Mouse (Mus musculus): Measurements from ENCODE around the gene Irak4. TPM values are rescaled to one million over a fixed set of nuclear protein-coding genes. Genes with fewer than 3 reads are reported as not detected.

Irak4 gene
- polyA plus RNA-seq, 1 experiment, result 2.4 TPM

GRCm38 (mm10) chr15:94532306-94532705 is 11.1 kb upstream of the Irak4 start:
- no peak overlapping the region for H3K9ac ChIP-seq (ENCODE audit: low read depth, poor library complexity, severe bottlenecking)
- H3K27ac ChIP-seq (ENCODE audit: insufficient read depth, low read length), result no peak overlapping the region
- H3K27me3 ChIP-seq (ENCODE audit: control insufficient read depth, insufficient read depth, low read length, poor library complexity, severe bottlenecking), result no peaks in the 10 kb centered on the region
- no peaks in the 10 kb centered on the region; the same call in 1 of the 2 replicates for H3K36me3 ChIP-seq (ENCODE audit: control insufficient read depth, insufficient read depth, low read length, poor library complexity, severe bottlenecking)
- no peak overlapping the region for H3K4me3 ChIP-seq (ENCODE audit: low read depth, low read length)
- TF ChIP-seq POLR2A (IDR thresholded peaks at IDR 0.05; ENCODE audit: insufficient read depth, low read length), result no peak
- no peaks in the 10 kb centered on the region for H3K4me1 ChIP-seq (ENCODE audit: control insufficient read depth, insufficient read depth, low read length)
- H3K9me3 ChIP-seq (replicated peaks; ENCODE audit: control insufficient read depth, insufficient read depth, low read length, poor library complexity, severe bottlenecking), result no peaks in the 10 kb centered on the region

- Histone ChIP-seq H3K27me3 (ENCODE audit: control insufficient read depth, insufficient read depth, low read length, poor library complexity, severe bottlenecking) (no peaks in the 10 kb centered on the region), H3K4me1 (ENCODE audit: control insufficient read depth, insufficient read depth, low read length) (no peaks in the 10 kb centered on the region), H3K9me3 (replicated peaks; ENCODE audit: control insufficient read depth, insufficient read depth, low read length, poor library complexity, severe bottlenecking) (no peaks in the 10 kb centered on the region), H3K9ac (ENCODE audit: low read depth, poor library complexity, severe bottlenecking) (no peak overlapping the region), H3K4me3 (ENCODE audit: low read depth, low read length) (no peak overlapping the region), H3K27ac (ENCODE audit: insufficient read depth, low read length) (no peak overlapping the region), H3K36me3 (ENCODE audit: control insufficient read depth, insufficient read depth, low read length, poor library complexity, severe bottlenecking) (no peaks in the 10 kb centered on the region; the same call in 1 of the 2 replicates)
- TF ChIP-seq POLR2A (IDR thresholded peaks at IDR 0.05; ENCODE audit: insufficient read depth, low read length) (no peak), CTCF (IDR thresholded peaks at IDR 0.05; ENCODE audit: low read depth, low read length) (no peak)
Measured at GRCm38 (mm10) chr15:94532956-94533355, 10.5 kb upstream of the Irak4 start.

- TF ChIP-seq EP300 (IDR thresholded peaks at IDR 0.05; ENCODE audit: insufficient read depth, low read depth, low read length) (no peak), POLR2A (IDR thresholded peaks at IDR 0.05; ENCODE audit: insufficient read depth, low read length) (no peak)
- H3K9ac ChIP-seq (ENCODE audit: low read depth, poor library complexity, severe bottlenecking), result no peak overlapping the region
Measured at GRCm38 (mm10) chr15:94535521-94535920, 7.9 kb upstream of the Irak4 start.

GRCm38 (mm10) chr15:94539296-94539695 is 4.1 kb upstream of the Irak4 start:
- Histone ChIP-seq H3K9me3 (replicated peaks; ENCODE audit: control insufficient read depth, insufficient read depth, low read length, poor library complexity, severe bottlenecking) (no peaks in the 10 kb centered on the region), H3K27ac (ENCODE audit: insufficient read depth, low read length) (no peak overlapping the region)

More at GRCm38 (mm10) chr15:94535521-94535920, 7.9 kb upstream of the Irak4 start:
- Histone ChIP-seq H3K27me3 (ENCODE audit: control insufficient read depth, insufficient read depth, low read length, poor library complexity, severe bottlenecking) (no peaks in the 10 kb centered on the region), H3K36me3 (ENCODE audit: control insufficient read depth, insufficient read depth, low read length, poor library complexity, severe bottlenecking) (no peaks in the 10 kb centered on the region; the same call in 1 of the 2 replicates), H3K4me1 (ENCODE audit: control insufficient read depth, insufficient read depth, low read length) (no peaks in the 10 kb centered on the region), H3K27ac (ENCODE audit: insufficient read depth, low read length) (no peak overlapping the region), H3K4me3 (ENCODE audit: low read depth, low read length) (no peak overlapping the region), H3K9me3 (replicated peaks; ENCODE audit: control insufficient read depth, insufficient read depth, low read length, poor library complexity, severe bottlenecking) (no peaks in the 10 kb centered on the region)

DNA sequence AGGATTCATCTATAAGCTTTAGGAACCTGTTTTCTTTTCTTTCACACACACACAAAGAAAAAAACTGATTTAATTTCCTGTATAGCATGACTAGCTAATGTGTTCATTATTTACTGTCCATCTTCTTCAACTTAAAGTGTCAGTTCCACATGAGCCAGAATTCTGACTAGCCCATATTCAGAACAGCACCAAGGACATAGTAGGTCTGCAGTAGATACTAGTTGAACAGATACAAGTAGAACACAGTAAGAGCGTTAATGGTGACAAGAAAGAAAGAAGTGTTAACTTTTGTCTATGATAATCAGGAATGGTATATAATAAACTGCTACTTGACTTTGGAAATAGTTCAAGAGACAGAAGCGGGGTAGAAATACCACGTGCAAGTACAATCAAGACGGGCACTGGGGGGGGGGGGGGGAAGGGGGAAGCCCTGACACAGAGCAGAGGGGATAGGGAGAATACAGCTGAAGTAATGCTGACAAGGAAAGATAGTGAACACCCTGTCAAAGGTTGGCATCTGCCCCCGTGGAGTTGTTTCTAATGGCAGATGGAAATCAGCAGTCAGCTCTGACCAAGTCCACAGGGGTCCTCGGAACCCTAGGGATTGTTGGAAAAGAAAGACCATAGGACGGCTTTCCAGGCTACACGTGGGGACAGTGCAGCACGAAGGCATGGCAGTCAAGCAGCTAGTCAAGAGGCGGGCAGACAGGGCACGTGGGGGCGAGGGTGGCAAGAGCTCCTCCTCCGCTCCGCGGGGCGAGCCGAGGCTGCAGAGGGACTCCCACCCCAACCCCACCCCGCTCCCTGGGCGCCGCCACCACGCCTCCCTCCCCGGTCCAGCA is 655 bp upstream of the Irak4 start:
- Histone ChIP-seq H3K4me3 (ENCODE audit: low read depth, low read length) (peak overlapping the region; percentile 32), H3K9me3 (replicated peaks; ENCODE audit: control insufficient read depth, insufficient read depth, low read length, poor library complexity, severe bottlenecking) (no peaks in the 10 kb centered on the region), H3K27me3 (ENCODE audit: control insufficient read depth, insufficient read depth, low read length, poor library complexity, severe bottlenecking) (no peaks in the 10 kb centered on the region), H3K9ac (ENCODE audit: low read depth, poor library complexity, severe bottlenecking) (peak overlapping the region; percentile 44), H3K4me1 (ENCODE audit: control insufficient read depth, insufficient read depth, low read length) (no peaks in the 10 kb centered on the region), H3K27ac (ENCODE audit: insufficient read depth, low read length) (no peak overlapping the region), H3K36me3 (ENCODE audit: control insufficient read depth, insufficient read depth, low read length, poor library complexity, severe bottlenecking) (no peaks in the 10 kb centered on the region)
- TF ChIP-seq POLR2A (IDR thresholded peaks at IDR 0.05; ENCODE audit: insufficient read depth, low read length) (no peak), CTCF (IDR thresholded peaks at IDR 0.05; ENCODE audit: low read depth, low read length) (no peak), EP300 (IDR thresholded peaks at IDR 0.05; ENCODE audit: insufficient read depth, low read depth, low read length) (no peak)

More at GRCm38 (mm10) chr15:94539296-94539695, 4.1 kb upstream of the Irak4 start:
- Histone ChIP-seq H3K27me3 (ENCODE audit: control insufficient read depth, insufficient read depth, low read length, poor library complexity, severe bottlenecking) (no peaks in the 10 kb centered on the region), H3K9ac (ENCODE audit: low read depth, poor library complexity, severe bottlenecking) (no peak overlapping the region), H3K36me3 (ENCODE audit: control insufficient read depth, insufficient read depth, low read length, poor library complexity, severe bottlenecking) (no peaks in the 10 kb centered on the region), H3K4me1 (ENCODE audit: control insufficient read depth, insufficient read depth, low read length) (no peaks in the 10 kb centered on the region), H3K4me3 (ENCODE audit: low read depth, low read length) (no peak overlapping the region)
- TF ChIP-seq POLR2A (IDR thresholded peaks at IDR 0.05; ENCODE audit: insufficient read depth, low read length) (no peak), EP300 (IDR thresholded peaks at IDR 0.05; ENCODE audit: insufficient read depth, low read depth, low read length) (no peak), CTCF (IDR thresholded peaks at IDR 0.05; ENCODE audit: low read depth, low read length) (no peak)

DNA sequence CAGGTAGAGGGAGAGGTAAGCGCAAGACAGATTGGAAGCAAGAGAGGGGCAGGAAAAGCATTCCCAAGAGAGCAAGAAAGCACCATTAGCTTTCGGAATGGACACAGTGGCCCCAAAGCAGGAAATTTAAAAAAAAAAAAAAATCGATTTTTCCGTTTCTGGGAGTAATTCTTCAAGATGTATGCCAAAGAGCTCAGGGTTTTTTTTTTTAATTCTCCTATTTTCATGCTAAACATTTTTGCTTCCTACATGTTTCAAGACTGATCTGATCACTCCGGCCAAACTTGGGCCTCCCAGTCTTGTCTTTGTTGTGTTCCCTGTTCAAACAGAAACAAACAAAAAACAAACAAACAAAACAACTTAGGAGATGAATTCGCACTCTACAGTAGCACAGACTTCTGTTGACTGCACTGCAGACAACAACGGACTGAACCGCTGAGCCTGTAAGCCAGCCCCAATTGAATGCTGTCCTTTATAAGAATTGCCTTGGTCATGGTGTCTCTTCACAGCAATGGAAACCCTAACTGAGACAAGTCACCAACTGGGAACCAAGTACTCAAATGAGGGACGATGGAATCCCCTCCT is 701 bp downstream of the Irak4 start:
- Histone ChIP-seq H3K36me3 (ENCODE audit: control insufficient read depth, insufficient read depth, low read length, poor library complexity, severe bottlenecking) (no peaks in the 10 kb centered on the region), H3K9me3 (replicated peaks; ENCODE audit: control insufficient read depth, insufficient read depth, low read length, poor library complexity, severe bottlenecking) (no peaks in the 10 kb centered on the region), H3K27ac (ENCODE audit: insufficient read depth, low read length) (no peak overlapping the region), H3K27me3 (ENCODE audit: control insufficient read depth, insufficient read depth, low read length, poor library complexity, severe bottlenecking) (no peaks in the 10 kb centered on the region), H3K9ac (ENCODE audit: low read depth, poor library complexity, severe bottlenecking) (peak overlapping the region; percentile 41), H3K4me1 (ENCODE audit: control insufficient read depth, insufficient read depth, low read length) (no peaks in the 10 kb centered on the region), H3K4me3 (ENCODE audit: low read depth, low read length) (peak overlapping the region; percentile 93)
- no peak for TF ChIP-seq POLR2A (IDR thresholded peaks at IDR 0.05; ENCODE audit: insufficient read depth, low read length)
- no peak for TF ChIP-seq EP300 (IDR thresholded peaks at IDR 0.05; ENCODE audit: insufficient read depth, low read depth, low read length)
- TF ChIP-seq CTCF (IDR thresholded peaks at IDR 0.05; ENCODE audit: low read depth, low read length), result no peak

Measured in ES-Bruce4 (cell line).